Mouse (Mus musculus) forebrain, embryonic 11.5 days (tissue): ENCODE measurements around the gene Hcrt. TPM values are rescaled to one million over a fixed set of nuclear protein-coding genes. Genes with fewer than 3 reads are reported as not detected.

Source experiments
- ATAC-seq: fragments of 200-750 bp; cut with Nextera tagmentation; replicated peaks from 2 replicates; pipeline ENCODE4 v1.8.0; 2017; ENCODE audit warnings: moderate TSS enrichment; ENCODE audit not compliant: low FRiP score
- DNase-seq: peaks from one replicate; pipeline ENCODE4 v3.0.0-alpha.2; 2017; ENCODE audit warnings: low spot score
- H3K27ac ChIP-seq: fragments of 300-500 bp; sonication (generic); 2 replicates; pipeline ENCODE4 v1.5.1; 2014; ENCODE audit warnings: low read depth, low read length
- H3K27me3 ChIP-seq: fragments of 300-500 bp; sonication (generic); 2 replicates; pipeline ENCODE4 v1.6.1; 2014; ENCODE audit warnings: mild to moderate bottlenecking, low read length, mixed read lengths; ENCODE audit not compliant: control insufficient read depth, insufficient read depth
- H3K36me3 ChIP-seq: fragments of 300-500 bp; sonication (generic); 2 replicates; pipeline ENCODE4 v1.6.1; 2014; ENCODE audit warnings: mild to moderate bottlenecking, low read length, moderate library complexity, mixed read lengths; ENCODE audit not compliant: control insufficient read depth, insufficient read depth
- H3K4me1 ChIP-seq: fragments of 300-500 bp; sonication (generic); replicated peaks from 2 replicates; pipeline ENCODE4 v1.6.1; 2014; ENCODE audit warnings: low read length, mixed read lengths; ENCODE audit not compliant: control insufficient read depth, insufficient read depth
- H3K4me2 ChIP-seq: fragments of 300-500 bp; sonication (generic); 2 replicates; pipeline ENCODE4 v1.6.1; 2014; ENCODE audit warnings: low read depth, mild to moderate bottlenecking, low read length, moderate library complexity, mixed read lengths; ENCODE audit not compliant: severe bottlenecking
- H3K4me3 ChIP-seq: fragments of 300-500 bp; sonication (generic); 2 replicates; pipeline ENCODE4 v1.5.1; 2014; ENCODE audit warnings: low read depth, low read length
- H3K9ac ChIP-seq: fragments of 300-500 bp; sonication (generic); 2 replicates; pipeline ENCODE4 v1.6.1; 2014; ENCODE audit warnings: low read length
- H3K9me3 ChIP-seq: fragments of 300-500 bp; sonication (generic); 2 replicates; pipeline ENCODE4 v1.6.1; 2016; ENCODE audit warnings: low read length, mixed read lengths; ENCODE audit not compliant: control insufficient read depth
- WGBS: fragments of 180-500 bp; shearing (Covaris S2); extraction: QIAGEN DNeasy Blood & Tissue Kit; methylation state at CpG from one replicate; pipeline ENCODE4 v1.1.7; 2014; 5-methylcytosine and 5-hydroxymethylcytosine counted together
- polyA plus RNA-seq: library from polyadenylated mRNA; unstranded; fragments of >200 nt; fragmentation: Nextera tagmentation; extraction: Ambion mirVana; gene quantifications from 2 replicates; pipeline ENCODE4 v1.2.1, GENCODE M21; 2014

Gene Hcrt
- polyA plus RNA-seq, 1 experiment from 2014 or later = not detected

GRCm38 (mm10) chr11:100714948-100715347, 47.8 kb downstream of the Hcrt start:
- Histone ChIP-seq H3K9me3 (no peaks in the 10 kb centered on the region), H3K27me3 (no peaks in the 10 kb centered on the region), H3K4me3 (no peak overlapping the region), H3K36me3 (no peaks in the 10 kb centered on the region; the same call in 1 of the 2 replicates), H3K27ac (no peak overlapping the region), H3K4me1 (peaks cover 12% of the 10 kb centered on the region), H3K4me2 (no peak overlapping the region), H3K9ac (no peak overlapping the region)
- no peak for DNase-seq
- 78% methylated on average over 6 of the region's 6 CpGs for WGBS
- no peak for ATAC-seq

GRCm38 (mm10) chr11:100714534-100714915, 48.2 kb downstream of the Hcrt start:
- ATAC-seq = no peak; the same call in 1 of the 2 replicates

GRCm38 (mm10) chr11:100713735-100714533, 48.8 kb downstream of the Hcrt start, which contains the start of gene Hspb9:
Hspb9 (plus strand) TSS chr11:100713850.
- WGBS = 3% methylated on average over 38 of the region's 38 CpGs
- H3K4me2 ChIP-seq = peak within 1 kb of the TSS; percentile 79
- peaks cover 5% of the 10 kb centered on the region; the same call in 1 of the 2 replicates for H3K36me3 ChIP-seq
- DNase-seq (peak; percentile 79), ATAC-seq (0 out of 2 replicates have a peak, but pooled peaks have one; percentile 30)
- no peaks in the 10 kb centered on the region for H3K27me3 ChIP-seq
- H3K9me3 ChIP-seq = no peaks in the 10 kb centered on the region
- H3K4me3 ChIP-seq = peak within 1 kb of the TSS; percentile 96; the same call in 1 of the 2 replicates
- H3K4me1 ChIP-seq = peaks cover 12% of the 10 kb centered on the region
- H3K9ac ChIP-seq = peak within 1 kb of the TSS; percentile 48
- peak within 1 kb of the TSS; percentile 7; the same call in 1 of the 2 replicates for H3K27ac ChIP-seq

More at GRCm38 (mm10) chr11:100714534-100714915, 48.2 kb downstream of the Hcrt start:
- WGBS = 59% methylated on average over 6 of the region's 6 CpGs
- Histone ChIP-seq H3K36me3 (no peaks in the 10 kb centered on the region; the same call in 1 of the 2 replicates), H3K27ac (peak overlapping the region; percentile 7; the same call in 1 of the 2 replicates), H3K4me3 (no peak overlapping the region), H3K4me2 (peak overlapping the region; percentile 42; the same call in 1 of the 2 replicates), H3K27me3 (no peaks in the 10 kb centered on the region), H3K4me1 (peaks cover 12% of the 10 kb centered on the region), H3K9ac (no peak overlapping the region; the same call in 1 of the 2 replicates), H3K9me3 (no peaks in the 10 kb centered on the region)
- DNase-seq = peak; percentile 83

GRCm38 (mm10) chr11:100713174-100713573, 49.6 kb downstream of the Hcrt start:
- H3K4me1 ChIP-seq = peaks cover 12% of the 10 kb centered on the region
- no peak overlapping the region; the same call in 1 of the 2 replicates for H3K4me2 ChIP-seq
- H3K36me3 ChIP-seq = peaks cover 6% of the 10 kb centered on the region; the same call in 1 of the 2 replicates
- no peaks in the 10 kb centered on the region for H3K9me3 ChIP-seq
- H3K9ac ChIP-seq = peak overlapping the region; percentile 48; the same call in 1 of the 2 replicates
- DNase-seq (no peak), ATAC-seq (no peak)
- no peak overlapping the region for H3K4me3 ChIP-seq
- no peaks in the 10 kb centered on the region for H3K27me3 ChIP-seq
- WGBS = 55% methylated on average over 4 of the region's 4 CpGs
- H3K27ac ChIP-seq = no peak overlapping the region

GRCm38 (mm10) chr11:100711783-100712615, 50.7 kb downstream of the Hcrt start, which contains the start of gene Kat2a:
Kat2a (minus strand) TSS chr11:100712465.
- peak within 1 kb of the TSS; percentile 79 for H3K4me2 ChIP-seq
- no peaks in the 10 kb centered on the region for H3K9me3 ChIP-seq
- ATAC-seq (peak; percentile 88), DNase-seq (peak; percentile 90)
- H3K4me3 ChIP-seq = peak within 1 kb of the TSS; percentile 96
- H3K36me3 ChIP-seq = peaks cover 6% of the 10 kb centered on the region; the same call in 1 of the 2 replicates
- H3K4me1 ChIP-seq = peaks cover 12% of the 10 kb centered on the region
- WGBS = 1% methylated on average over 48 of the region's 48 CpGs
- H3K27ac ChIP-seq = peak within 1 kb of the TSS; percentile 74
- H3K27me3 ChIP-seq = no peaks in the 10 kb centered on the region
- peak within 1 kb of the TSS; percentile 99 for H3K9ac ChIP-seq

Other genes starting within 250 kb of the Hcrt start
- 294 TPM in 2 replicates for gene Acly, start 234.9 kb downstream of the Hcrt start, polyA plus RNA-seq
- gene Ttc25, start 217.3 kb downstream of the Hcrt start, polyA plus RNA-seq = 1.3 and 1.9 TPM in 2 replicates
- 18.3 and 20.3 TPM in 2 replicates for gene Cnp, start 188.0 kb downstream of the Hcrt start, polyA plus RNA-seq
- 94.5 and 107 TPM in 2 replicates for gene Nkiras2, start 143.7 kb downstream of the Hcrt start, polyA plus RNA-seq
- 95.9 and 105 TPM in 2 replicates for gene Dnajc7, start 142.8 kb downstream of the Hcrt start, polyA plus RNA-seq
- gene Zfp385c, start 70.5 kb downstream of the Hcrt start, polyA plus RNA-seq = 0.16 TPM in 1 of 2 replicates, not detected in the other
- gene Dhx58, start 58.7 kb downstream of the Hcrt start, polyA plus RNA-seq = 3.1 and 4.3 TPM in 2 replicates
- gene Kat2a, start 50.5 kb downstream of the Hcrt start, polyA plus RNA-seq = 80.7 and 82.0 TPM in 2 replicates
- gene Hspb9, start 49.1 kb downstream of the Hcrt start, polyA plus RNA-seq = 0.36 and 0.45 TPM in 2 replicates
- gene Rab5c, start 24.7 kb downstream of the Hcrt start, polyA plus RNA-seq = 39.4 and 50.5 TPM in 2 replicates
- 2.7 and 3.1 TPM in 2 replicates for gene Kcnh4, start 3.0 kb downstream of the Hcrt start, polyA plus RNA-seq
- gene Ghdc, start 8.0 kb upstream of the Hcrt start, polyA plus RNA-seq = 2.1 and 2.9 TPM in 2 replicates
- 18.7 and 19.1 TPM in 2 replicates for gene Stat5b, start 87.8 kb upstream of the Hcrt start, polyA plus RNA-seq
- 1.3 and 1.5 TPM in 2 replicates for gene Stat5a, start 96.4 kb upstream of the Hcrt start, polyA plus RNA-seq
- gene Stat3, start 176.6 kb upstream of the Hcrt start, polyA plus RNA-seq = 26.2 and 27.8 TPM in 2 replicates
- 11.8 and 14.2 TPM in 2 replicates for gene Cavin1, start 208.0 kb upstream of the Hcrt start, polyA plus RNA-seq
- 44.7 and 47.0 TPM in 2 replicates for gene Atp6v0a1, start 246.5 kb upstream of the Hcrt start, polyA plus RNA-seq